Mouse (Mus musculus): Measurements from ENCODE around the gene Evl.

GRCm38 (mm10) chr12:108653358-108654335, 99.1 kb downstream of the Evl start:
- no peak for TF ChIP-seq CTCF (conservative IDR thresholded peaks at IDR 0.05; ENCODE audit: insufficient read depth, insufficient read length, low read depth, low read length)
- no peak for TF ChIP-seq POLR2A (IDR thresholded peaks at IDR 0.05; ENCODE audit: low read depth, low read length)

Data from kidney, adult 2 months (tissue).